Mouse (Mus musculus): ENCODE measurements at regions not wholly inside any gene's neighbourhood (a gene's known extent, or its start where the extent isn't known, plus 50 kb on each side); places are given as distances from the start of the nearest gene placed in this dataset.
A peak's percentile ranks its signal among the peaks of the same experiment; 100 is the strongest.

- 89% methylated on average over 7 of the region's 7 CpGs for WGBS
- Histone ChIP-seq H3K4me1 (replicated peaks) (peaks cover 5% of the 10 kb centered on the region), H3K4me2 (no peak overlapping the region), H3K27ac (no peak overlapping the region), H3K36me3 (no peaks in the 10 kb centered on the region), H3K9me3 (0 out of 2 replicates have a peak, but pooled peaks cover 8% of the 10 kb centered on the region), H3K27me3 (no peaks in the 10 kb centered on the region), H3K4me3 (replicated peaks) (no peak overlapping the region), H3K9ac (replicated peaks) (no peak overlapping the region)
- ATAC-seq (ENCODE audit: insufficient number of reproducible peaks, insufficient read depth, low FRiP score, low TSS enrichment, low read depth): no peak
Observed at GRCm38 (mm10) chr3:38695836-38696235, 190.9 kb upstream of the Fat4 start.

- no peaks in the 10 kb centered on the region; the same call in 1 of the 2 replicates for H3K27me3 ChIP-seq
- no peak for ATAC-seq (ENCODE audit: insufficient number of reproducible peaks, insufficient read depth, low FRiP score, low TSS enrichment, low read depth)
- H3K9ac ChIP-seq (replicated peaks): no peak overlapping the region
- no peaks in the 10 kb centered on the region for H3K4me1 ChIP-seq (replicated peaks)
- no peaks in the 10 kb centered on the region for H3K36me3 ChIP-seq
- H3K4me2 ChIP-seq: no peak overlapping the region
- no peak overlapping the region for H3K27ac ChIP-seq
- H3K9me3 ChIP-seq: 0 out of 2 replicates have a peak, but pooled peaks cover 8% of the 10 kb centered on the region
- no peak overlapping the region for H3K4me3 ChIP-seq (replicated peaks)
Observed at GRCm38 (mm10) chr3:38692768-38693167, 194.0 kb upstream of the Fat4 start.

GRCm38 (mm10) chr3:38684247-38684991 lies 199.8 kb upstream of the Ankrd50 start:
- H3K9me3 ChIP-seq: no peaks in the 10 kb centered on the region
- 12% methylated on average over 4 of the region's 4 CpGs for WGBS
- H3K9ac ChIP-seq (replicated peaks): no peak overlapping the region
- peaks cover 3% of the 10 kb centered on the region for H3K4me1 ChIP-seq (replicated peaks)
- H3K27me3 ChIP-seq: peaks cover 19% of the 10 kb centered on the region; the same call in 1 of the 2 replicates
- ATAC-seq (ENCODE audit: insufficient number of reproducible peaks, insufficient read depth, low FRiP score, low TSS enrichment, low read depth): peak; percentile 59
- H3K36me3 ChIP-seq: no peaks in the 10 kb centered on the region
- no peak overlapping the region for H3K4me2 ChIP-seq
- H3K27ac ChIP-seq: no peak overlapping the region
- no peak overlapping the region for H3K4me3 ChIP-seq (replicated peaks)

- Histone ChIP-seq H3K36me3 (no peaks in the 10 kb centered on the region), H3K4me3 (replicated peaks) (no peak overlapping the region), H3K27ac (no peak overlapping the region), H3K9ac (replicated peaks) (no peak overlapping the region), H3K4me1 (replicated peaks) (peaks cover 15% of the 10 kb centered on the region), H3K9me3 (peaks cover 6% of the 10 kb centered on the region; the same call in 1 of the 2 replicates), H3K27me3 (no peaks in the 10 kb centered on the region), H3K4me2 (0 out of 2 replicates have a peak overlapping the region, but pooled peaks have one; percentile 6)
- WGBS: 60% methylated on average over 17 of the region's 17 CpGs
- ATAC-seq (ENCODE audit: insufficient number of reproducible peaks, insufficient read depth, low FRiP score, low TSS enrichment, low read depth): no peak
Observed at GRCm38 (mm10) chr3:38663670-38664494, 179.2 kb upstream of the Ankrd50 start.

- H3K27me3 ChIP-seq: no peaks in the 10 kb centered on the region
- WGBS: 66% methylated on average over 5 of the region's 5 CpGs
Observed at GRCm38 (mm10) chr3:38663023-38663422, 178.4 kb upstream of the Ankrd50 start.

GRCm38 (mm10) chr3:38656790-38657189 lies 172.1 kb upstream of the Ankrd50 start:
- H3K27ac ChIP-seq: no peak overlapping the region
- peaks cover 6% of the 10 kb centered on the region for H3K4me1 ChIP-seq (replicated peaks)
- no peaks in the 10 kb centered on the region for H3K27me3 ChIP-seq
- H3K9me3 ChIP-seq: no peaks in the 10 kb centered on the region
- H3K4me2 ChIP-seq: no peak overlapping the region
- ATAC-seq (ENCODE audit: insufficient number of reproducible peaks, insufficient read depth, low FRiP score, low TSS enrichment, low read depth): no peak
- 83% methylated on average over 1 of the region's 1 CpGs for WGBS
- H3K36me3 ChIP-seq: no peaks in the 10 kb centered on the region
- no peak overlapping the region for H3K9ac ChIP-seq (replicated peaks)
- no peak overlapping the region for H3K4me3 ChIP-seq (replicated peaks)

More at GRCm38 (mm10) chr3:38663023-38663422, 178.4 kb upstream of the Ankrd50 start:
- no peak overlapping the region for H3K9ac ChIP-seq (replicated peaks)
- ATAC-seq (ENCODE audit: insufficient number of reproducible peaks, insufficient read depth, low FRiP score, low TSS enrichment, low read depth): no peak
- H3K36me3 ChIP-seq: no peaks in the 10 kb centered on the region
- no peak overlapping the region for H3K4me3 ChIP-seq (replicated peaks)
- no peak overlapping the region for H3K4me2 ChIP-seq
- peaks cover 15% of the 10 kb centered on the region for H3K4me1 ChIP-seq (replicated peaks)
- peaks cover 6% of the 10 kb centered on the region; the same call in 1 of the 2 replicates for H3K9me3 ChIP-seq
- H3K27ac ChIP-seq: no peak overlapping the region

- peaks cover 6% of the 10 kb centered on the region for H3K4me1 ChIP-seq (replicated peaks)
- no peak overlapping the region for H3K4me3 ChIP-seq (replicated peaks)
- H3K27ac ChIP-seq: no peak overlapping the region
- no peak overlapping the region for H3K9ac ChIP-seq (replicated peaks)
- WGBS: 43% methylated on average over 4 of the region's 4 CpGs
- no peak overlapping the region for H3K4me2 ChIP-seq
- no peaks in the 10 kb centered on the region for H3K36me3 ChIP-seq
- H3K27me3 ChIP-seq: no peaks in the 10 kb centered on the region
- H3K9me3 ChIP-seq: no peaks in the 10 kb centered on the region
- ATAC-seq (ENCODE audit: insufficient number of reproducible peaks, insufficient read depth, low FRiP score, low TSS enrichment, low read depth): no peak
Observed at GRCm38 (mm10) chr3:38653928-38654327, 169.3 kb upstream of the Ankrd50 start.

GRCm38 (mm10) chr3:38652985-38653685 lies 168.5 kb upstream of the Ankrd50 start:
- H3K9ac ChIP-seq (replicated peaks): no peak overlapping the region

GRCm38 (mm10) chr3:38650176-38650575 lies 165.5 kb upstream of the Ankrd50 start:
- ATAC-seq (ENCODE audit: insufficient number of reproducible peaks, insufficient read depth, low FRiP score, low TSS enrichment, low read depth): no peak
- H3K9ac ChIP-seq (replicated peaks): no peak overlapping the region

More at GRCm38 (mm10) chr3:38652985-38653685, 168.5 kb upstream of the Ankrd50 start:
- H3K27ac ChIP-seq: no peak overlapping the region
- ATAC-seq (ENCODE audit: insufficient number of reproducible peaks, insufficient read depth, low FRiP score, low TSS enrichment, low read depth): no peak
- 53% methylated on average over 5 of the region's 5 CpGs for WGBS
- H3K4me2 ChIP-seq: no peak overlapping the region
- no peaks in the 10 kb centered on the region for H3K27me3 ChIP-seq
- no peaks in the 10 kb centered on the region for H3K36me3 ChIP-seq
- no peak overlapping the region for H3K4me3 ChIP-seq (replicated peaks)
- peaks cover 6% of the 10 kb centered on the region for H3K4me1 ChIP-seq (replicated peaks)
- H3K9me3 ChIP-seq: no peaks in the 10 kb centered on the region

GRCm38 (mm10) chr3:38648633-38649032 lies 164.0 kb upstream of the Ankrd50 start:
- H3K4me3 ChIP-seq (replicated peaks): no peak overlapping the region
- H3K4me1 ChIP-seq (replicated peaks): peaks cover 2% of the 10 kb centered on the region; the same call in 1 of the 2 replicates
- H3K27ac ChIP-seq: no peak overlapping the region
- no peaks in the 10 kb centered on the region for H3K36me3 ChIP-seq
- ATAC-seq (ENCODE audit: insufficient number of reproducible peaks, insufficient read depth, low FRiP score, low TSS enrichment, low read depth): no peak
- H3K9ac ChIP-seq (replicated peaks): no peak overlapping the region
- 53% methylated on average over 4 of the region's 4 CpGs for WGBS
- H3K27me3 ChIP-seq: no peaks in the 10 kb centered on the region
- no peaks in the 10 kb centered on the region for H3K9me3 ChIP-seq
- H3K4me2 ChIP-seq: no peak overlapping the region

More at GRCm38 (mm10) chr3:38650176-38650575, 165.5 kb upstream of the Ankrd50 start:
- Histone ChIP-seq H3K4me1 (replicated peaks) (peaks cover 6% of the 10 kb centered on the region; the same call in 1 of the 2 replicates), H3K4me2 (no peak overlapping the region), H3K27ac (no peak overlapping the region), H3K27me3 (no peaks in the 10 kb centered on the region), H3K4me3 (replicated peaks) (no peak overlapping the region), H3K9me3 (no peaks in the 10 kb centered on the region), H3K36me3 (no peaks in the 10 kb centered on the region)
- 59% methylated on average over 4 of the region's 4 CpGs for WGBS

Data from limb, embryonic 12.5 days (tissue).